Mouse (Mus musculus): ENCODE measurements at regions not wholly inside any gene's neighbourhood (a gene's known extent, or its start where the extent isn't known, plus 50 kb on each side); places are given as distances from the start of the nearest gene placed in this dataset.

DNA sequence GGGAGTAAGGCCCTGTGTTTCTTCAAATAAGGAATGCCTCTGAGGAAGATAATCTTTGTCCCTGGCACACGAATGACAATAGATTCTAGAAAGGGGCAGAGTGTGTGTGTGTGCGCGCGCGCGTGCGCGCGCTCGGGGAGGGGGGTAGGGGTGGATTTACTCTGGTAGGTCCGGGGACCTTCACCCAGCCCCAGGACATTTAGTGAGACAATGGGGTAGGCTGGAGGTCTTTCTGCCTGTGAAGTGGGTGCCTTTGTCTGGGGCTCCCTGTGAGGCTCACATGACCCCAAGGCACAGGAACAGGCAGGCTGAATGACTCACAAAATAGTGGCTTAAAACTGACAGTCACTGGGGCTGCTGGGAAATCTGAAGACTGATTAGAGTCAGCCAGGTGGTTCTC is 139.1 kb upstream of the Bcor start:
- TF ChIP-seq GATA1 (IDR thresholded peaks at IDR 0.05; ENCODE audit: borderline replicate concordance, low read length): no peak
- TF ChIP-seq CTCF (IDR thresholded peaks at IDR 0.05; ENCODE audit: low read depth, low read length): no peak
- TF ChIP-seq GATA2 (IDR thresholded peaks at IDR 0.05; ENCODE audit: borderline replicate concordance, low read depth, low read length): no peak

Data from G1E (cell line).